Mouse (Mus musculus): ENCODE results near the gene Gpr179. TPM values are rescaled to one million over a fixed set of nuclear protein-coding genes. Genes with fewer than 3 reads are reported as not detected.
A peak's percentile ranks its signal among the peaks of the same experiment; 100 is the strongest.
"Not testable (repeated sequence)": the region's sequence is repeated elsewhere in the genome, so short reads cannot be mapped to it uniquely, and the experiment has no call there.

Gpr179 gene
- polyA plus RNA-seq, 1 experiment from 2014 or later = 0.19 TPM

DNA sequence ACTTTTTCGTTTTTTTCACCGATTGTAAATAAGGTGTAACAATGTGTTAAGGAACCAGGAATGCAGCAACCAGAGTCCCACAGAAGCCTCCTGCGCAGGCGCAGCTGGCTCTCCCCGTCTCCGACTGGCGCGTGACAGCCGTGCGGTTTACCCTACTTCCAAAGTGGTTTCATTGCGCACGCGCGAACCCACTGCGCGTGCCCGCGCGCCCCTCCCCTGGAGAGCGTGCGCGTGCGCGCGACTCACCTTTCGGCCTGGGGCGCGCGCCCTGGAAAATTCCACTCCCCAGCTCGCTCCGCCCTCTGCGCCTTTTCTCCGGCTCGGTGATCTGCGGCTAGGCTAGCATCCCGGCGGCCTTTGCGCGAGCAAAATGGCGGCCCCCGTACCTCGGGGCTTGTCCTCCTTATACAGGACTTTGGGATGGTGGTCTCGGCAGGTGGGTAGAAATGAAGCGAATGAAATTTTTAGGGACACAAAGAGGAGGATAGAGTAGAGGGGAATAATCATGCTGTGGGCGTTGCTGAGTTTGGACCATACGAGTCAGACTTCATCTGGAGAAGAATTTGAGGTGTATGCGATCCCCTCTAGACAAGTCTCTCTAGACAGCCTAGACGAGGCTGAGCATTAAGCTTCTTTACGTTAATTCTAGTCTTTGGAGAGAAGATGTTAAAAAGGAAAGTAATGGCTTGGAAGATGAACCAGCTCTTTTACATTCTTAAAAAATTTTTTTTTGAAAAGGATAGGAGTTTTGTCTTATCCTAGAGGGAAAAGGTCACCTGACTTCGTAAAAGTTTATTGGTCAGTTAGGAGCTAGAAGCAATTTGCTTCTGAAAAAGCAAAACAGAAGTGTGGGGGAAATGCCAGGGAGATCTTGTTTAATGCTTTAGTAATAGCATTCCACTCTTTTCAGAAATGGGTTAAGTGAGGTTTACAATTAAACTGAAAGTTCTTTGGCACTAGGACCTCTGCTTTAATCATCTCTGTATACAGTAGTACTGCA lies 36.1 kb downstream of the Gpr179 start, which contains the start of gene Mrpl45:
Mrpl45 (plus strand) TSS at position 213 of the 1,000 bp plus-strand sequence.
- H3K4me2 ChIP-seq (ENCODE audit: low read length) = peak within 1 kb of the TSS; percentile 62
- WGBS = under 1% methylated on average over 50 of the region's 50 CpGs
- H3K4me3 ChIP-seq (replicated peaks; ENCODE audit: low read length) = peak within 1 kb of the TSS; percentile 54
- peak within 1 kb of the TSS; percentile 80 for H3K27ac ChIP-seq (ENCODE audit: low read length)
- no peaks in the 10 kb centered on the region for H3K36me3 ChIP-seq (ENCODE audit: control insufficient read depth, insufficient read depth)
- H3K4me1 ChIP-seq (replicated peaks; ENCODE audit: control insufficient read depth, insufficient read depth, low read length) = peaks cover 8% of the 10 kb centered on the region
- H3K9ac ChIP-seq (replicated peaks; ENCODE audit: low read depth, low read length) = peak within 1 kb of the TSS; percentile 66
- no peaks in the 10 kb centered on the region for H3K27me3 ChIP-seq (replicated peaks; ENCODE audit: control insufficient read depth, insufficient read depth, low read length)
- H3K9me3 ChIP-seq (ENCODE audit: control insufficient read depth, low read length) = no peaks in the 10 kb centered on the region
- peak; percentile 96 for ATAC-seq

DNA sequence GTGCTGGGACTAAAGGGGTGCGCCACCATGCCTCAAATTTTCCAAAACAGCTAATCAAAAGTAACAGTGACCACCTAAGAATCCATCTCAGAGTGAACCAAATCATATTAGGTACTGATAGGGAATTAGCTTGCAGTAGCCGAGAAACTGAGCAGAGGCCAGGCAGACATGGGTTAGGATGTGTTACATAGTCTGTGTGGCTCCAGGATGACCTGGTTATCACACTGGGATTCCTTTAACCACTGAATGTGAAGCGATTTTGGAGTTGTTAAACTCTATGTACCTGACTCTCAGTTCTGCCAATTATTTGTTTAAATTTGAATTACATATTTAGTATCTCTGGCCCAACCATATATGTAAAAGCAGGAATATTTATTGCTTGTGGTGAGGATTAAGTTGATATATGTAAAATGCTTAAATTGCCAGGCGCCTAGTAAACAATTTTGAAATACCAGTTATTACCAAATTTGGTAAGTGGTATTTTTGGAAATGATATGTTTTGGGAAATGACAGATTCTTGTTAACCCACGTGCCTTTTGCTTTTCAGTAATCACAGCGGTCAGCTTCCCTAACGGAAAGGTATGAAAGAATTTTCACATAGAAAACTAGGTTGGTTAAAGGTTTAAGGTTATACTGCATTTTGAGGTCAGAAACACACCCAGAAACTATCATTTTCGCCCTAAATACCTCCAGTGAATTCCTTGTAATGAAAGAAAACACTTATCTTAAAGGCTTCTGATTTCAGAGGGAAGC lies 37.0 kb downstream of the Gpr179 start:
- ATAC-seq = no peak
- Histone ChIP-seq H3K27ac (ENCODE audit: low read length) (peak overlapping the region; percentile 53), H3K4me3 (replicated peaks; ENCODE audit: low read length) (peak overlapping the region; percentile 54), H3K27me3 (replicated peaks; ENCODE audit: control insufficient read depth, insufficient read depth, low read length) (no peaks in the 10 kb centered on the region), H3K9ac (replicated peaks; ENCODE audit: low read depth, low read length) (no peak overlapping the region; the same call in none of the 2 replicates), H3K9me3 (ENCODE audit: control insufficient read depth, low read length) (no peaks in the 10 kb centered on the region), H3K36me3 (ENCODE audit: control insufficient read depth, insufficient read depth) (no peaks in the 10 kb centered on the region), H3K4me1 (replicated peaks; ENCODE audit: control insufficient read depth, insufficient read depth, low read length) (peaks cover 16% of the 10 kb centered on the region), H3K4me2 (ENCODE audit: low read length) (peak overlapping the region; percentile 62)
- WGBS = 50% methylated on average over 8 of the region's 8 CpGs

DNA sequence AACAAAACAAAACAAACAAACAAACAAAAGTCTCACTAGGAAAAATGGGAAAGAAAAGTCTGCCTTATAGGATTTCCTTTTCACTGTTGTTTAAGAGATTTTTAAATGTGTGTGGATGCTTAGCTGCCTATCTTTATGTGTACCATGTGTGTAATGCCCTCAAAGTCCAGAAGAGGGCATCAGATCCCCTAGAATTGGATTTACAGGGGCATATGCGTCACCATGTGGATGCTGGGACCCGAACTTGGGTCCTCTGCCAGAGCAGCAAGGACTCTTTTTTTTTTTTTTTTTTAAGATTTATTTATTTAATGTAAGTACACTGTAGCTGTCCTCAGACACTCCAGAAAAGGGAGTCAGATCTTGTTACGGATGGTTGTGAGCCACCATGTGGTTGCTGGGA lies 37.8 kb downstream of the Gpr179 start:
- no peaks in the 10 kb centered on the region for H3K9me3 ChIP-seq (ENCODE audit: control insufficient read depth, low read length)
- no peak overlapping the region for H3K27ac ChIP-seq (ENCODE audit: low read length)

DNA sequence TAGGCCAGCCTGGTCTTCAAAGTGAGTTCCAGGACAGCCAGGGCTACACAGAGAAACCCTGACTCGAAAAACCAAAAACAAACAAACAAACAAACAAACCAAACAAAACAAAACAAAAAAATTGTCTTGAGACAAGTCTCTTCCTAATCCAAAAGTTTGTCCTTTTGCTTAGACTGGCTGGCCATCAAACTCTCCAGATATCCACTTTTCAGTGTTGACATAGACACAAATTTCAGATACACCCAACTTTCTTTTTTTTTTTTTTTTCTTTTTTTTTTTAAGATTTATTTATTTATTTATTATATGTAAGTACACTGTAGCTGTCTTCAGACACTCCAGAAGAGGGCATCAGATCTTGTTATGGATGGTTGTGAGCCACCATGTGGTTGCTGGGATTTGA lies 39.0 kb downstream of the Gpr179 start:
- H3K36me3 ChIP-seq (ENCODE audit: control insufficient read depth, insufficient read depth); H3K9me3 ChIP-seq (ENCODE audit: control insufficient read depth, low read length); H3K9ac ChIP-seq (replicated peaks; ENCODE audit: low read depth, low read length); H3K4me2 ChIP-seq (ENCODE audit: low read length); ATAC-seq; H3K27me3 ChIP-seq (replicated peaks; ENCODE audit: control insufficient read depth, insufficient read depth, low read length); H3K4me3 ChIP-seq (replicated peaks; ENCODE audit: low read length); H3K27ac ChIP-seq (ENCODE audit: low read length): not testable (repeated sequence)
- H3K4me1 ChIP-seq (replicated peaks; ENCODE audit: control insufficient read depth, insufficient read depth, low read length) = peaks cover 23% of the 10 kb centered on the region
- 74% methylated on average over 1 of the region's 1 CpGs for WGBS

More for the DNA sequence above, 37.8 kb downstream of the Gpr179 start:
- Histone ChIP-seq H3K36me3 (ENCODE audit: control insufficient read depth, insufficient read depth) (no peaks in the 10 kb centered on the region), H3K4me3 (replicated peaks; ENCODE audit: low read length) (no peak overlapping the region), H3K4me1 (replicated peaks; ENCODE audit: control insufficient read depth, insufficient read depth, low read length) (peaks cover 23% of the 10 kb centered on the region), H3K27me3 (replicated peaks; ENCODE audit: control insufficient read depth, insufficient read depth, low read length) (no peaks in the 10 kb centered on the region), H3K4me2 (ENCODE audit: low read length) (no peak overlapping the region), H3K9ac (replicated peaks; ENCODE audit: low read depth, low read length) (no peak overlapping the region)
- 93% methylated on average over 3 of the region's 3 CpGs for WGBS
- ATAC-seq = no peak

DNA sequence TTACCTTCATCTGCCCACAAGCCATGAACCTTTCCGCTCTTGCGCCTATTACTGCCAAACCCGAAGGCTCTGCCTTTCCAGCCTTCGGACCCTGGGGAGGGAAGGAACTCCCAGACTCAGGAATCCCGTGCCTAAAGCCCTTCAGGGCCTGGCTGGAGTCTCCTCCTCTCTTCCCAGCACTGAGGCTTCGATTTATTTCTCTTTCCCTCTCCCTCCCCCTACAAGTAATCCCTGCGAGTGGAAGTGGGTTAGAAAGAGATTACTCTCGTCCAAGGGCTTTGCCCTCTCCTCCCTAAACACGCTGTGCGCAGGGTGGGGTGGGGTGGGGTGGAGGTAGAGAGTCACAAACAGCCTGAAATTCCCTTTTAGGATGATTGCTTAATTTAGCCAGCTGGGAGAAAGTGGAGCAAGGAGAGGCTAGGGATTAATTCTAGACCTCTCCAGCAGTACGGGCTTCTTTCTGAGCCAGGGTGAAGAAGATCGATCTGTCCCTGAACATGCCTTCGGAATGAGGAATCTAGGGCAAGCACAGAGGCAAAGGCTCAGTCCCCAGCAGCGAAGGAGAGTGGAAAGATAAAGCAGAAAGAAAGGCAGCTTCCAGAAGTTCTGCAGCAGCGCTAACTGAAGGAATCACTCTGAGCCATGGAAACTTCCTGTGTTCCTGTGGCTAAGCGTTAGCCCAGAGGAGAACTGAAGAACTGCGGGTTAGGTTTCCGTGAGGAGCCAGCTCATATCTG lies 40.8 kb downstream of the Gpr179 start:
- no peak for ATAC-seq
- H3K36me3 ChIP-seq (ENCODE audit: control insufficient read depth, insufficient read depth) = no peaks in the 10 kb centered on the region
- H3K9me3 ChIP-seq (ENCODE audit: control insufficient read depth, low read length) = no peaks in the 10 kb centered on the region
- H3K4me3 ChIP-seq (replicated peaks; ENCODE audit: low read length) = peak overlapping the region; percentile 2
- no peak overlapping the region for H3K27ac ChIP-seq (ENCODE audit: low read length)
- peaks cover 23% of the 10 kb centered on the region for H3K4me1 ChIP-seq (replicated peaks; ENCODE audit: control insufficient read depth, insufficient read depth, low read length)
- WGBS = 6% methylated on average over 18 of the region's 18 CpGs
- peak overlapping the region; percentile 85 for H3K4me2 ChIP-seq (ENCODE audit: low read length)
- H3K27me3 ChIP-seq (replicated peaks; ENCODE audit: control insufficient read depth, insufficient read depth, low read length) = no peaks in the 10 kb centered on the region
- peak overlapping the region; percentile 40 for H3K9ac ChIP-seq (replicated peaks; ENCODE audit: low read depth, low read length)

DNA sequence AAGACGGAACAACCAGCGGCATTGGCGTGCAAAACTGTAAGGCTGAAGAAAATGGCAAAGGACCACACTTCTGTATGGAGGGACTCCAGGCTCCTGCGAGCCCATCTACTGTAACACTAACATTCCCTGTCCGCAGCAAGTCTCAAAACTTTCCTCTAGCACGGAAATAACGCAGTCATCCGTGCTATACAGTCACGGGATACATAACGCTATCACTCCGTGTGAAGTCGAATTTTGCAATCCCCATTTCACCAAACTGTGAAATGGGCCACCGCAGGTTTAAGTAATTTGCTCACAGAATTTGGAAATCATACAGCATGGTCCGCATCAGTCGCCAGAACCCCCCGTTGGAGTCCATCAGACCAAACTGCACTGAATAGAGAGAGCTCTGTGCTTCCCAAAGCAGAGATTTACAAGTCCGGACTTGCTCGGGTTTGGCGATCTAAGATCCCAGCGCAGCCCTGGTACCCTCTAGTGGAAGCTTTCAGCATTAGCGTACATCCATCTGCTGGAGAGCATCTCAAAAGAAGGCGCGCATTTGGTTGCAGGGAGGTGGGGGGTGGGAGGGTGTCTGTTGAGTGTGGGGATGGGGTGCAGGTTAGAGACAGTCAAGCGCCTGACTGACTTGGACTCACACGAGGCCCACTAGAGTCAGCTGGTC lies 41.8 kb downstream of the Gpr179 start:
- H3K36me3 ChIP-seq (ENCODE audit: control insufficient read depth, insufficient read depth) = no peaks in the 10 kb centered on the region
- peaks cover 23% of the 10 kb centered on the region for H3K4me1 ChIP-seq (replicated peaks; ENCODE audit: control insufficient read depth, insufficient read depth, low read length)
- ATAC-seq = peak; percentile 91
- no peaks in the 10 kb centered on the region for H3K27me3 ChIP-seq (replicated peaks; ENCODE audit: control insufficient read depth, insufficient read depth, low read length)
- H3K4me2 ChIP-seq (ENCODE audit: low read length) = peak overlapping the region; percentile 85
- H3K9ac ChIP-seq (replicated peaks; ENCODE audit: low read depth, low read length) = peak overlapping the region; percentile 51
- H3K27ac ChIP-seq (ENCODE audit: low read length) = peak overlapping the region; percentile 18; the same call in 1 of the 2 replicates
- whole genome bisulfite sequencing = under 1% methylated on average over 25 of the region's 25 CpGs
- peak overlapping the region; percentile 47 for H3K4me3 ChIP-seq (replicated peaks; ENCODE audit: low read length)
- no peaks in the 10 kb centered on the region for H3K9me3 ChIP-seq (ENCODE audit: control insufficient read depth, low read length)

DNA sequence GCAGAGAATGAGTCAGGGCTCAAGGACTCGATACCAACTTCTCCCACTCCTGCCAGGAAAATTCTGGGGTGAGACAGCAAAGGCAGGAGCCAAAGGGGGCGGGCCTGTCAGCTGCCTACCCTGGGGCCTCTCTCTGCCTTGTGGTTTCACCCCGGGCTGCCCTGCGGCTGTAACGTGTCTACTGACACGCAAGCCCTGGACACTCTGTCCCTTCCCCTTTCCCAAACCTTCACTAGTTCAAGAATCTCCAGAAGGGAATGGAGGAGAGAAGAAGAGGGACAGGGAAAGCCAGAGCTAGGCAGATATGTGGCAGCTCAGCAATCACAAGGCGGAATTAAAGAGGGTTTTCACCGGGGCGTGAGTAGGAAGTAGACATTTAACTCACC lies 42.4 kb downstream of the Gpr179 start:
- peak overlapping the region; percentile 51 for H3K9ac ChIP-seq (replicated peaks; ENCODE audit: low read depth, low read length)
- no peaks in the 10 kb centered on the region for H3K9me3 ChIP-seq (ENCODE audit: control insufficient read depth, low read length)
- H3K36me3 ChIP-seq (ENCODE audit: control insufficient read depth, insufficient read depth) = no peaks in the 10 kb centered on the region
- H3K4me2 ChIP-seq (ENCODE audit: low read length) = peak overlapping the region; percentile 85
- H3K27me3 ChIP-seq (replicated peaks; ENCODE audit: control insufficient read depth, insufficient read depth, low read length) = no peaks in the 10 kb centered on the region
- H3K4me3 ChIP-seq (replicated peaks; ENCODE audit: low read length) = peak overlapping the region; percentile 47
- 0 out of 2 replicates have a peak, but pooled peaks have one; percentile 31 for ATAC-seq
- peaks cover 23% of the 10 kb centered on the region for H3K4me1 ChIP-seq (replicated peaks; ENCODE audit: control insufficient read depth, insufficient read depth, low read length)
- no peak overlapping the region; the same call in 1 of the 2 replicates for H3K27ac ChIP-seq (ENCODE audit: low read length)
- 4% methylated on average over 9 of the region's 9 CpGs for WGBS

DNA sequence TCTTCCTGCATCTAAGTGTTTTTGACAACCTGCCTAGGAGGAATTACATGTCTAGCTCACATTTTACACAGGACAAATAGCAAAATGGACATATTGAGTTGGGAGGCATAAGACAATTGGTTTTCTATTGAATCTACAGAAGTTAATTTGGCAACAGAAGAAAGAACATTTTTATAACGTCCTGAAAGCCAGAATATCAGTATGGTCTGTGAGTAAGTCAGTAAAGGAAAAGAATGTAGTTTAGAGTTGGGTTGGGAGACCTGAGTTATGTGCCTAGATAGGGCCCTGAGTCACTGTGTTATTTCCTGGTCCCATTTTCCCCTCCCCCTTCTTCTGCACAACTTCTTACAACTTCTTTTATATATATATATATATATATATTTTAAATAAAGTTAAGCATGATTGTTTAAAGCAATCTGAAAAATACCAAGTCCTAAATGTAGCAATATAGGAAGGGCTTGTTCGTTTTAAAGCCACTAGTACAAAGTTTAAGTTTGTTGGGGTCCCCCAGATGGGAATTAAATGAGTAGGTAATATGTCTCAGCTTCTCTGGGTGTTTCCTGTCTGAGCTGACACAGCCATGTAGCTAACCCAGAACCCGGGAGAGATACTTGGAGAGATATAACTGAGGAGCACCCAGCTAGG lies 42.9 kb downstream of the Gpr179 start:
- Histone ChIP-seq H3K4me1 (replicated peaks; ENCODE audit: control insufficient read depth, insufficient read depth, low read length) (peaks cover 23% of the 10 kb centered on the region), H3K36me3 (ENCODE audit: control insufficient read depth, insufficient read depth) (no peaks in the 10 kb centered on the region), H3K9me3 (ENCODE audit: control insufficient read depth, low read length) (no peaks in the 10 kb centered on the region), H3K4me2 (ENCODE audit: low read length) (peak overlapping the region; percentile 85; the same call in 1 of the 2 replicates), H3K4me3 (replicated peaks; ENCODE audit: low read length) (no peak overlapping the region), H3K9ac (replicated peaks; ENCODE audit: low read depth, low read length) (no peak overlapping the region), H3K27me3 (replicated peaks; ENCODE audit: control insufficient read depth, insufficient read depth, low read length) (no peaks in the 10 kb centered on the region), H3K27ac (ENCODE audit: low read length) (no peak overlapping the region)
- WGBS = 55% methylated on average over 3 of the region's 3 CpGs
- ATAC-seq = no peak
